Mouse (Mus musculus) cortical plate, adult 2 months (tissue): ENCODE data around the gene Bicc1.

Source experiments
- CTCF ChIP-seq: fragments of 200-500 bp; IDR thresholded peaks from 2 replicates; pipeline ENCODE4 v1.5.1; 2011; ENCODE audit warnings: mild to moderate bottlenecking, control low read depth, low read length; ENCODE audit not compliant: insufficient read depth; ENCODE audit errors: extremely low read depth
- POLR2A ChIP-seq: fragments of 200-500 bp; IDR thresholded peaks from 2 replicates; pipeline ENCODE4 v1.6.1; 2011; ENCODE audit warnings: mild to moderate bottlenecking, low read length, control low read depth; ENCODE audit not compliant: insufficient read depth; ENCODE audit errors: extremely low read depth

GRCm38 (mm10) chr10:70983036-70983670 is 176.3 kb downstream of the Bicc1 start:
- TF ChIP-seq CTCF (no peak), POLR2A (no peak)
